Mouse (Mus musculus): Measurements from ENCODE around the gene Pibf1. TPM values are rescaled to one million over a fixed set of nuclear protein-coding genes. Genes with fewer than 3 reads are reported as not detected.

The Pibf1 gene
- 24.1 TPM for total RNA-seq (2023)

GRCm38 (mm10) chr14:99099267-99099966 is at the start of gene Pibf1, which contains the start of gene Dis3:
Gene Pibf1, plus strand, starts transcription at chr14:99099424.
Gene Dis3, minus strand, starts transcription at chr14:99099770.

GRCm38 (mm10) chr14:99298385-99299021 is 199.3 kb downstream of the Pibf1 start, which contains the start of gene Klf5:
Gene Klf5, plus strand, starts transcription at chr14:99298691.

Other genes starting within 250 kb of the Pibf1 start
- gene Rpl36a-ps1, start 105.1 kb upstream of the Pibf1 start, total RNA-seq (2023), result 2.6 TPM
- 37.0 TPM for gene Mzt1, start 53.3 kb upstream of the Pibf1 start, total RNA-seq (2023)
- 14.0 TPM for gene Bora, start 53.2 kb upstream of the Pibf1 start, total RNA-seq (2023)
- gene Dis3, start 346 bp downstream of the Pibf1 start, total RNA-seq (2023), result 28.1 TPM
- gene Klf5, start 199.3 kb downstream of the Pibf1 start, total RNA-seq (2023), result 0.41 TPM